Mouse (Mus musculus) embryonic fibroblast, embryonic 13.5 days (primary cell): ENCODE results near the gene Vkorc1. TPM values are rescaled to one million over a fixed set of nuclear protein-coding genes. Genes with fewer than 3 reads are reported as not detected.

ENCODE experiments used
- H3K27ac ChIP-seq: 2 replicates; pipeline ENCODE4 v1.5.1; 2012; ENCODE audit warnings: low read length, control low read depth, inconsistent platforms; ENCODE audit not compliant: insufficient read depth
- H3K4me1 ChIP-seq: 2 replicates; pipeline ENCODE4 v1.6.1; 2011; ENCODE audit warnings: low read length; ENCODE audit not compliant: control insufficient read depth, insufficient read depth
- H3K4me3 ChIP-seq: 2 replicates; pipeline ENCODE4 v1.5.1; 2011; ENCODE audit warnings: mild to moderate bottlenecking, control low read depth, low read length; ENCODE audit not compliant: insufficient read depth
- CTCF ChIP-seq: IDR thresholded peaks from 2 replicates; pipeline ENCODE4 v1.5.1; 2011; ENCODE audit warnings: mild to moderate bottlenecking, control low read depth, low read length, moderate library complexity, borderline replicate concordance; ENCODE audit not compliant: insufficient read depth
- POLR2A ChIP-seq: IDR thresholded peaks from 2 replicates; pipeline ENCODE4 v1.6.1; 2011; ENCODE audit warnings: low read depth, mild to moderate bottlenecking, control low read depth, low read length, moderate library complexity
- polyA plus RNA-seq: library from polyadenylated mRNA; stranded (reverse); fragments of >200 nt; gene quantifications from 2 replicates; pipeline ENCODE4 v1.2.4, GENCODE M21; 2011; ENCODE audit warnings: low read depth; ENCODE audit not compliant: missing spikeins, insufficient read length

The Vkorc1 gene
- polyA plus RNA-seq, 1 experiment = 146 TPM

GRCm38 (mm10) chr7:127929923-127930322 lies 34.5 kb upstream of the Vkorc1 start, which contains the start of gene Prss8:
Gene Prss8 (minus strand): TSS chr7:127930104.
- Histone ChIP-seq H3K27ac (no peak within 1 kb of the TSS), H3K4me3 (no peak within 1 kb of the TSS), H3K4me1 (peaks cover 15% of the 10 kb centered on the region)
- TF ChIP-seq CTCF = no peak
- no peak for TF ChIP-seq POLR2A

DNA sequence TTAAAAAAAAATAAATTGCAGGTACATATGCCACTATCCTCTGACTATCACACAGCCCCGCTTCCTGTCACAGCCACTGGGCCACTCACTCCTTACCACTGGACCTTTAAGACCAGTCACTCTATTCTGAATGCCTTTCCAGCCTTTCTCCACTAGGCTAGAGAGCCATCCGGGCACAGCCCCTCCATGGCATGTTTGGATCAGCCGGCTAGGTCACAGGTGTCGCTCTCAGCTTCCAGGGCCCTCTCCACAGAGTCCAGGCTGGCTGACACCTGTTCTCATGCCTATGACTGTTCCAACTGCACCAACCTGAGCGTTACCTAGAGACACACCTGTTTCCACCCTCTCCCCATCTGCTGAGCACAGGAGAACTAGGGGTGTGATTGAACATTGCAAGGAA lies 33.2 kb upstream of the Vkorc1 start:
- Histone ChIP-seq H3K27ac (no peak overlapping the region), H3K4me1 (peaks cover 15% of the 10 kb centered on the region), H3K4me3 (no peak overlapping the region)
- TF ChIP-seq CTCF (no peak), POLR2A (no peak)

- H3K27ac ChIP-seq = no peak overlapping the region
- no peak overlapping the region for H3K4me3 ChIP-seq
- TF ChIP-seq CTCF (no peak), POLR2A (no peak)
- H3K4me1 ChIP-seq = peaks cover 12% of the 10 kb centered on the region
These were observed 32.3 kb upstream of the Vkorc1 start for GRCm38 (mm10) chr7:127927726-127928125.

DNA sequence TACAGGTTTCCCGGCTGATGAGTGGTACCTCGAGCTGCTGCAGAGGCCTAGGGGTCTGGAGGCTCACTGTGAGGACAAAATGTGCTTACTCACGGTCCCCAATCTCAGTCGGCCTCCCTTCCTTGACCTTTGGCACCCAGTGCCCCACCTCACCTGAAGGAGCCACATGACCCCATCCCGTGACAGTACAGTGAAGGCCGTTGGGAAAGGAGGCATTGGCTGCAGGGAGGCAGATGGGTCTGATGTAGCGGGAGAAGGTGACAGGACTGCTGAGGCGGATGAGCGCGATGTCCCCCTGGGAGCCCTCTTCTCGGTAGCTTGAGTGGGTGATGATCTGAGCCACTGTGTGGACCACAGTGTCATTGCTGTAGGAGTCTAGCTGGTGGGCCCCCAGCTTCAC lies 31.4 kb upstream of the Vkorc1 start:
- Histone ChIP-seq H3K27ac (no peak overlapping the region), H3K4me3 (no peak overlapping the region), H3K4me1 (peaks cover 5% of the 10 kb centered on the region)
- TF ChIP-seq POLR2A = no peak
- no peak for TF ChIP-seq CTCF

DNA sequence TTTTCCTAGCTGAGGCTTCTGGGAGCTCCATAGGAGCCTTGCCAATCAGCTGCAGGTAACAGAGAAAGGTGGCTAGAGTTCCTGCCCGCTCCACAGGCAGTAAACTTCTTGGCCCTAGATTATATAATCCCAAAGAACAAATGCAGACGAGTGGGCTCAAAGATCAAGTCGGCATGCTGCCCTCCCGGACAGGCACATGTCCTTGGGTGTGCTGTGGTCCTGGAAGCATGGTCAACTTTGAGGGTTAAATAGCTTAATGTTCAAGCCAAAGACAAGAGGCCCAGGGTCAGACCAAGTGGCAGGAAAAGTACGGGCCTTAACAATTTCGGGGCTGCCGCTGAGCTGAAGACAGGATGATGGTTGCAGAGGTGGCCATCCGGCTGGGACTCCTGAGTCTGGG lies 30.6 kb upstream of the Vkorc1 start:
- Histone ChIP-seq H3K4me3 (no peak overlapping the region), H3K4me1 (no peaks in the 10 kb centered on the region; the same call in 1 of the 2 replicates), H3K27ac (no peak overlapping the region)
- TF ChIP-seq CTCF = no peak
- TF ChIP-seq POLR2A = no peak

DNA sequence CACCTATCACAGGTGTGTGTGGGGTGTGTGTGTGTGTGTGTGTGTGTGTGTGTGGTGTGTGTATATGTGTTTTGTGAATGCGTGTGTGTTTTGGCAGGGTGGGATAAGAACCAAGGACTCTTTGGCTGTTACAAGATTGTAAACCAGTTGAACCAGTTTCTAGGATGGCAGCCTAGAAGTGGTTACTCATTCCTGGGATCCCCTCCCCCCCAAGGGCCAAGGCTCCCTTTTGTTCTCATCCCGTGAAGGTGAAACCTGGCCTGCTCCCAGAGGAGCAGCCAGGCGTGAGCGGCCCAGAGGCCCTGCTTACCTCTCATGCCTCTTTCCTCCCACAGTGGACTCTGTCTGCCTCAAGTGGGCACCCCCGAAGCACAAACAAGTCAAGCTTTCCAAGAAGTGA lies 29.8 kb upstream of the Vkorc1 start:
- no peak for TF ChIP-seq CTCF
- TF ChIP-seq POLR2A = no peak
- no peak overlapping the region for H3K27ac ChIP-seq
- H3K4me1 ChIP-seq = no peaks in the 10 kb centered on the region
- no peak overlapping the region for H3K4me3 ChIP-seq

DNA sequence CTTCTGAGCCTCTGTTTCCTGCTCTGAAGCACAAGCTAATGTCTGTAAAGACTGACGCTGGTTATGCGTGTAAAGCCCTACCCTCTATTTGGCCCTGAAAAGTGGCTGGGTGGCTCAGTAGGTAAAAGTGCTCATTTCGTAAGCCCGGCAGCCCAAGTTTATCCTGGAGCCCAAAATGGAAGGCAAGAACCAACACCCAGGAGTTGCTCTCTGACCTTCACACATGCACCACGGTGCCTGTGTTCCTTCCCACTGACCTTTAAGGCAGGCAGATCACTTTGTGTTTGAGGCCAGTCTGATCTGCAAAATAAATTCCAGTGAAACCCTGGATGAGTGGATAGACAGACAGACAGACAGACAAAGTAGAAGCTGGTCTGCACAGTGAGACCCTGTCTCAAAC lies 28.3 kb upstream of the Vkorc1 start:
- TF ChIP-seq POLR2A (no peak), CTCF (no peak)
- H3K27ac ChIP-seq = no peak overlapping the region
- H3K4me3 ChIP-seq = no peak overlapping the region
- H3K4me1 ChIP-seq = no peaks in the 10 kb centered on the region

GRCm38 (mm10) chr7:127922451-127923275 lies 27.2 kb upstream of the Vkorc1 start:
- TF ChIP-seq POLR2A = no peak
- TF ChIP-seq CTCF = no peak

DNA sequence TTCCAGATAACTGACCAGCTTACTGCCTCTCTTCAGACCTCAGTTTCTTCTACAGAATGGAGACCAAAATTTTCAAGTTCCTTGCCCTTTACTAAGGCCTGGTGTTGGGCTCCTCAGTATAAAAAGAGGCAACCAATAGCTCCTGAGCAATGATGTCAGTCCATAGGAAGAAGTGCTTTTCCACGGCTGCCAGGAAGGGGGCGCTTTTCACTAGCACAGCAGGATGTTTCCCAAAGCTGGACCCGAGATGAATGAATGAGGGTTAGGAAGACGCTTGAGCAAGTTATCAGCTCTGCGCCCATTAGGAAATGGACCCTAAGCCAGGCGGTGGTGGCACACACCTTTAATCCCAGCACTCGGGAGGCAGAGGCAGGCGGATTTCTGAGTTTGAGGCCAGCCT lies 26.1 kb upstream of the Vkorc1 start:
- Histone ChIP-seq H3K4me3 (no peak overlapping the region), H3K4me1 (no peaks in the 10 kb centered on the region), H3K27ac (no peak overlapping the region)
- TF ChIP-seq POLR2A (no peak), CTCF (peak; percentile 16; the same call in 1 of the 2 replicates)

More at GRCm38 (mm10) chr7:127922451-127923275, 27.2 kb upstream of the Vkorc1 start:
- Histone ChIP-seq H3K4me3 (no peak overlapping the region), H3K27ac (no peak overlapping the region), H3K4me1 (no peaks in the 10 kb centered on the region)

GRCm38 (mm10) chr7:127919290-127919689 lies 23.9 kb upstream of the Vkorc1 start:
- no peak overlapping the region for H3K4me3 ChIP-seq
- TF ChIP-seq CTCF (no peak), POLR2A (no peak)
- H3K4me1 ChIP-seq = no peaks in the 10 kb centered on the region; the same call in 1 of the 2 replicates
- no peak overlapping the region for H3K27ac ChIP-seq

GRCm38 (mm10) chr7:127918203-127918602 lies 22.8 kb upstream of the Vkorc1 start:
- no peak overlapping the region for H3K4me3 ChIP-seq
- no peak overlapping the region for H3K27ac ChIP-seq
- TF ChIP-seq POLR2A (no peak), CTCF (peak; percentile 27; the same call in 1 of the 2 replicates)
- no peaks in the 10 kb centered on the region; the same call in 1 of the 2 replicates for H3K4me1 ChIP-seq
